Mouse (Mus musculus) bone marrow, adult 2 months (tissue): ENCODE measurements at regions not wholly inside any gene's neighbourhood (a gene's known extent, or its start where the extent isn't known, plus 50 kb on each side); places are given as distances from the start of the nearest gene placed in this dataset.

ENCODE experiments used
- CTCF ChIP-seq: fragments of 200-500 bp; IDR thresholded peaks from 2 replicates; pipeline ENCODE4 v1.5.1; 2011; ENCODE audit warnings: low read length, control low read depth; ENCODE audit not compliant: control insufficient read depth, insufficient read depth
- POLR2A ChIP-seq: fragments of 200-500 bp; IDR thresholded peaks from 2 replicates; pipeline ENCODE4 v1.6.1; 2011; ENCODE audit warnings: low read depth, mild to moderate bottlenecking, control low read depth, low read length, borderline replicate concordance; ENCODE audit not compliant: control insufficient read depth

GRCm38 (mm10) chr11:52522384-52522783 is 126.2 kb downstream of the 9530068E07Rik start:
- TF ChIP-seq POLR2A (no peak), CTCF (no peak)
